Mouse (Mus musculus) embryonic fibroblast, embryonic 13.5 days (primary cell): ENCODE data around the gene Trabd2b. TPM values are rescaled to one million over a fixed set of nuclear protein-coding genes. Genes with fewer than 3 reads are reported as not detected.

Experiments
- H3K27ac ChIP-seq: 2 replicates; pipeline ENCODE4 v1.5.1; 2012; ENCODE audit warnings: low read length, control low read depth, inconsistent platforms; ENCODE audit not compliant: insufficient read depth
- H3K4me1 ChIP-seq: 2 replicates; pipeline ENCODE4 v1.6.1; 2011; ENCODE audit warnings: low read length; ENCODE audit not compliant: control insufficient read depth, insufficient read depth
- H3K4me3 ChIP-seq: 2 replicates; pipeline ENCODE4 v1.5.1; 2011; ENCODE audit warnings: mild to moderate bottlenecking, control low read depth, low read length; ENCODE audit not compliant: insufficient read depth
- CTCF ChIP-seq: IDR thresholded peaks from 2 replicates; pipeline ENCODE4 v1.5.1; 2011; ENCODE audit warnings: mild to moderate bottlenecking, control low read depth, low read length, moderate library complexity, borderline replicate concordance; ENCODE audit not compliant: insufficient read depth
- POLR2A ChIP-seq: IDR thresholded peaks from 2 replicates; pipeline ENCODE4 v1.6.1; 2011; ENCODE audit warnings: low read depth, mild to moderate bottlenecking, control low read depth, low read length, moderate library complexity
- polyA plus RNA-seq: library from polyadenylated mRNA; stranded (reverse); fragments of >200 nt; gene quantifications from 2 replicates; pipeline ENCODE4 v1.2.4, GENCODE M21; 2011; ENCODE audit warnings: low read depth; ENCODE audit not compliant: missing spikeins, insufficient read length

The Trabd2b gene
- polyA plus RNA-seq, 1 experiment: 1.9 TPM

DNA sequence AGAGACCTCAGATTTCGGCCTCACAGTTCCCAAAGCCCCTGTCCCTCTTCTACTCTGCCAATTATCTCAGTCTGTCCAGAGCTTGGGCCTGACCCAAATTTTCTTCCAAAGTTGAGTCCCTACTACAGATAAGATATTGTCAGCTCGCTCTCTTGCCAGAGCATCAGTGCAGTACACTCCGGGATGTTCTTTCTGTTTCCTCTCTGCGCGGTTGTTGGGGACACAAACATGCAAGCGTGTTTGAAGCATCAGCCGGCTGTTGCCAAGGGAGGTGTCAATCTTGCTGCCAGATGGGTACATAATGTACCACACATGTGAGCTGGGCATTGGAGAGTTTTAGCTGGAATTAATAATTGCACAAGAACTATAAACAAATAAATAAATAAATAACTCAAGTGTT, 28.9 kb downstream of the Trabd2b start:
- H3K4me3 ChIP-seq: no peak overlapping the region
- no peaks in the 10 kb centered on the region for H3K4me1 ChIP-seq
- TF ChIP-seq POLR2A (no peak), CTCF (no peak)
- H3K27ac ChIP-seq: no peak overlapping the region

GRCm38 (mm10) chr4:114438764-114439163, 32.2 kb downstream of the Trabd2b start:
- Histone ChIP-seq H3K4me3 (no peak overlapping the region), H3K27ac (no peak overlapping the region), H3K4me1 (no peaks in the 10 kb centered on the region)
- TF ChIP-seq POLR2A (no peak), CTCF (no peak)

GRCm38 (mm10) chr4:114442186-114442585, 35.7 kb downstream of the Trabd2b start:
- Histone ChIP-seq H3K4me1 (no peaks in the 10 kb centered on the region), H3K4me3 (no peak overlapping the region), H3K27ac (no peak overlapping the region)
- TF ChIP-seq CTCF: no peak
- TF ChIP-seq POLR2A: no peak

GRCm38 (mm10) chr4:114442661-114443060, 36.1 kb downstream of the Trabd2b start:
- Histone ChIP-seq H3K4me3 (no peak overlapping the region), H3K27ac (no peak overlapping the region), H3K4me1 (no peaks in the 10 kb centered on the region)
- no peak for TF ChIP-seq POLR2A
- no peak for TF ChIP-seq CTCF

- no peak overlapping the region for H3K4me3 ChIP-seq
- no peak overlapping the region for H3K27ac ChIP-seq
- no peaks in the 10 kb centered on the region for H3K4me1 ChIP-seq
- TF ChIP-seq CTCF (no peak), POLR2A (no peak)
Measured at GRCm38 (mm10) chr4:114448393-114449052, 42.0 kb downstream of the Trabd2b start.

DNA sequence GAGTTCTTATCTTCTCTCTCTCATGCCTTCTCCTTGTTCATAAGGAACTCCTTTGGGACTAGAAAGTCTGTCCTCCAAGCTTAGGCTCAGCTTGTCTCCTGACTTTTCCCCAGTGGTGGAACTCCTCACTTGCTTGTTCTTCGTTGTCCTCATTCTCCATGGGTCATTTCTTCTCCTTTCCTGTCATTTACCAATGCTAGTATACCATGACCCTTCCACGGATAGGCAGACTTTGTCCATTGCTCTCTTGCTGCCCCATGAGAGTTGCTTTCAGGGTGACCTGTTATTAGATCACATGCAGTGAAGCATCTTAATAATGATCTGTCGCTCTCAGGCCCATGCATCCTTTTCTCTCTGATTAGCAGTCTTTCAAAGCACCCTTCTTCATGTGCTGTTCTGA, 46.6 kb downstream of the Trabd2b start:
- Histone ChIP-seq H3K27ac (no peak overlapping the region), H3K4me1 (no peaks in the 10 kb centered on the region), H3K4me3 (no peak overlapping the region)
- TF ChIP-seq CTCF (no peak), POLR2A (no peak)

DNA sequence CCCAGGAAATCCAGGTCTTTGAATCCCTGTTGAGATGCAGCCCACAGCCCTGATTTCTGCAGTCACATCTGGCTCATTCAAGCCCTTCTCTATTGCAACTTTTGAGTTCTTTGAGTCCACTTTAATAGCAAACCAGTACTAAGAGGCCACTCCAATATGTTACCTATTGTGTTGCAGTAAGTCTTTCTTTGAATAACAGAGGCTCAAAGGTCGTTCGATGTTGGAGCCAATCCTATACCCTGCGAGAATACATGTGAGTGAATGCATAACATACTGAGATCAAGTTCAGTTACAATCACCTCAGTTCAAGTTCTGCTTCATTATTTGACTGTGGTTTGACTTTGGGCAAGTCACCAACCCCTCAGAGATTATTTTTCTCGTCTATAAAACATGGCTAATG, 47.5 kb downstream of the Trabd2b start:
- TF ChIP-seq POLR2A (no peak), CTCF (no peak)
- no peak overlapping the region for H3K4me3 ChIP-seq
- no peak overlapping the region for H3K27ac ChIP-seq
- H3K4me1 ChIP-seq: no peaks in the 10 kb centered on the region

GRCm38 (mm10) chr4:114454495-114455186, 48.1 kb downstream of the Trabd2b start:
- no peak overlapping the region for H3K27ac ChIP-seq
- no peak for TF ChIP-seq POLR2A
- TF ChIP-seq CTCF: no peak

GRCm38 (mm10) chr4:114457111-114457510, 50.6 kb downstream of the Trabd2b start:
- TF ChIP-seq CTCF: no peak
- no peak for TF ChIP-seq POLR2A
- H3K4me1 ChIP-seq: no peaks in the 10 kb centered on the region
- no peak overlapping the region for H3K27ac ChIP-seq
- H3K4me3 ChIP-seq: no peak overlapping the region

More at GRCm38 (mm10) chr4:114454495-114455186, 48.1 kb downstream of the Trabd2b start:
- Histone ChIP-seq H3K4me1 (no peaks in the 10 kb centered on the region), H3K4me3 (no peak overlapping the region)

DNA sequence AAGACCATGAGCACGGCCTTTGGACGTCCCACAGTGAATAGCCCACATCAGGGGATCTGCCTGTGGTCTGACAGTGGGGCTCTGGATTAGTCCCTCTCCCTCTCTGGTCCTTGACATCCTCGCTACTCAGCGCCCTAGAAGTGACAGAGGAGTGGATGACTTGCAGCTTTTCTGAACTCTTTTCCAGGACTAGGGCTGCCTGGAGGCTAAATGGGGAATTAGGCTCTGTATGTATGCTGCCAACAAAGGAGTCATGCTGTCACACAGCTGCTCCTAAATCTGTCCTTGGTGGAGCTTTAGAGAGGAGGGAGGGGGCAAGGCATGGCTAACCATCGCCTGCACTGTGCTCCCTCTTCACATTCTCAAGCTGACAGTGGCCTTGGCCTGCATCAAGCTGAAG, 53.1 kb downstream of the Trabd2b start:
- no peak overlapping the region for H3K4me3 ChIP-seq
- TF ChIP-seq POLR2A: no peak
- TF ChIP-seq CTCF: no peak
- no peaks in the 10 kb centered on the region for H3K4me1 ChIP-seq

DNA sequence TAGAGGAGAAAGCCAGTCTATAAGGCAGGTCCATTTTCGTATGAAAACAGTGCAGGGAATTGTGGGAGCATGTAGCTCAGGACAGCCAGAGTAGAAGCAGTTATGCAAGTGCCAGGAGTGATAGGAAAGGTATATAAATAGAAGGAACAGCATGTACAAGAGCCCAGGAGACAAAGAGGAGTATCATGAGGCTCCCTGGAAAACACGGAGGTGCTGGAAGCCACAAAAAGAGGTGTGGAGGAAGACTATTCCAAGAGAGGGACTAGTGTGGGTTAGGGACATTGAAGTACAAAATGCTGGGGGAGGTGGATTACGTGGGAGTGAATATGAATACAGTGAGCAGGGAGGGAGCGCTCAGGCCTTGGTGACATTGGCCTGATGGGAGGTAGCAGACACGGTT, 53.9 kb downstream of the Trabd2b start:
- no peak for TF ChIP-seq POLR2A
- TF ChIP-seq CTCF: no peak
- Histone ChIP-seq H3K4me3 (no peak overlapping the region), H3K27ac (no peak overlapping the region), H3K4me1 (no peaks in the 10 kb centered on the region)

More for the DNA sequence above, 53.1 kb downstream of the Trabd2b start:
- no peak overlapping the region for H3K27ac ChIP-seq
